Mouse (Mus musculus) midbrain, embryonic 15.5 days (tissue): ENCODE measurements around the gene Dctn2. TPM values are rescaled to one million over a fixed set of nuclear protein-coding genes. Genes with fewer than 3 reads are reported as not detected.
A peak's percentile ranks its signal among the peaks of the same experiment; 100 is the strongest.
"Not testable (repeated sequence)": the region's sequence is repeated elsewhere in the genome, so short reads cannot be mapped to it uniquely, and the experiment has no call there.

ENCODE experiments used
- ATAC-seq: fragments of 200-750 bp; cut with Nextera tagmentation; replicated peaks from 2 replicates; pipeline ENCODE4 v1.8.0; 2017; ENCODE audit warnings: moderate TSS enrichment
- H3K27ac ChIP-seq: fragments of 300-500 bp; sonication (generic); 2 replicates; pipeline ENCODE4 v1.5.1; 2015; ENCODE audit warnings: mild to moderate bottlenecking, inconsistent platforms
- H3K27me3 ChIP-seq: fragments of 300-500 bp; sonication (generic); replicated peaks from 2 replicates; pipeline ENCODE4 v1.6.1; 2015; ENCODE audit warnings: inconsistent platforms
- H3K36me3 ChIP-seq: fragments of 300-500 bp; sonication (generic); replicated peaks from 2 replicates; pipeline ENCODE4 v1.6.1; 2015; ENCODE audit warnings: inconsistent platforms
- H3K4me1 ChIP-seq: fragments of 300-500 bp; sonication (generic); 2 replicates; pipeline ENCODE4 v1.6.1; 2015; ENCODE audit warnings: inconsistent platforms
- H3K4me2 ChIP-seq: fragments of 300-500 bp; sonication (generic); 2 replicates; pipeline ENCODE4 v1.6.1; 2015; ENCODE audit warnings: inconsistent platforms, mild to moderate bottlenecking, moderate library complexity
- H3K4me3 ChIP-seq: fragments of 300-500 bp; sonication (generic); 2 replicates; pipeline ENCODE4 v1.5.1; 2015; ENCODE audit warnings: mild to moderate bottlenecking, inconsistent platforms
- H3K9ac ChIP-seq: fragments of 300-500 bp; sonication (generic); 2 replicates; pipeline ENCODE4 v1.6.1; 2015; ENCODE audit warnings: mild to moderate bottlenecking, inconsistent platforms
- H3K9me3 ChIP-seq: fragments of 300-500 bp; sonication (generic); 2 replicates; pipeline ENCODE4 v1.6.1; 2016; ENCODE audit warnings: inconsistent platforms
- WGBS: fragments of 180-500 bp; shearing (Covaris S2); methylation state at CpG from one replicate; pipeline ENCODE4 v1.1.7; 2015; ENCODE audit warnings: mixed read lengths; 5-methylcytosine and 5-hydroxymethylcytosine counted together
- polyA plus RNA-seq: library from polyadenylated mRNA; unstranded; fragments of >200 nt; fragmentation: Nextera tagmentation; extraction: Ambion mirVana; gene quantifications from 2 replicates; pipeline ENCODE4 v1.2.1, GENCODE M21; 2015

Gene Dctn2
- polyA plus RNA-seq, 1 experiment from 2014 or later, result 355 TPM

DNA sequence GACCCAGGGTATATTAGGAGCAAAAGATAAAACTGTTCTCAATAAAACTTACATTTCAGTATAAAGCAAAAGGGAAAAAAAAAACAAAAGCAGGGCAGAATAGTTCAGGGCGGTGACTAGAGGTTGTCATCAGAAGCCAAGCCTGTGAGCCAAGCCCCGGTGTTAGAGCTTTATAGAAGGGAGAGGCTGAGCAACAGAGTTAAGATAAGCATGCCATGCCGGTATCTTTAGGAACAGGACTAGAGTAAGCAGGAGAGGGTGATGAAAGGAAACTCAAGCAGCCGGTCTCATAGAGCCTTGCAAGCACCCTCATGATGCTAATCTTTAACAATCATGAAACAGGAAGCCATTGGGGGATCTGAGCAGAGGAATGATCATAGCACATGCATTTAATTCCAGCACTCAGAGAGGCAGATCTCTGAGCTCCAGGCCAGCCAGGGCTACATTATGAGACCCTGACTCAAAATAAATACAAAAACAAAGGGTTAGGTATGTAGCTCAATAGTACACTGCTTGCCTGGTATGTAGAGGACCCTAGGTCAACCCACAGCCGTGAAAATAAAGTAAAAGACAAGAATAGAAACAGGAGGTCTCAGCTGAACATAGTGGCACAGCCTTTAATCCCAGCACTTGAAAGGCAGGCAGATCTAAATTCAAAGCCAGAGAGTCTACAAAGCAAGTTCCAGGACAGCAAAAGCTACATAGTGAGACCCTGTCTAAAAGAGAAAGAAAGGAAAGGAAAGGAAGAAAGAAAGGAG is 25.9 kb downstream of the Dctn2 start:
- 38% methylated on average over 5 of the region's 5 CpGs for WGBS
- ATAC-seq, result no peak
- Histone ChIP-seq H3K9ac (peak overlapping the region; percentile 69; the same call in 1 of the 2 replicates), H3K4me1 (peaks cover 43% of the 10 kb centered on the region), H3K36me3 (peaks cover 31% of the 10 kb centered on the region), H3K4me2 (peak overlapping the region; percentile 87), H3K27me3 (no peaks in the 10 kb centered on the region), H3K9me3 (no peaks in the 10 kb centered on the region), H3K27ac (peak overlapping the region; percentile 91; the same call in 1 of the 2 replicates), H3K4me3 (peak overlapping the region; percentile 56)

DNA sequence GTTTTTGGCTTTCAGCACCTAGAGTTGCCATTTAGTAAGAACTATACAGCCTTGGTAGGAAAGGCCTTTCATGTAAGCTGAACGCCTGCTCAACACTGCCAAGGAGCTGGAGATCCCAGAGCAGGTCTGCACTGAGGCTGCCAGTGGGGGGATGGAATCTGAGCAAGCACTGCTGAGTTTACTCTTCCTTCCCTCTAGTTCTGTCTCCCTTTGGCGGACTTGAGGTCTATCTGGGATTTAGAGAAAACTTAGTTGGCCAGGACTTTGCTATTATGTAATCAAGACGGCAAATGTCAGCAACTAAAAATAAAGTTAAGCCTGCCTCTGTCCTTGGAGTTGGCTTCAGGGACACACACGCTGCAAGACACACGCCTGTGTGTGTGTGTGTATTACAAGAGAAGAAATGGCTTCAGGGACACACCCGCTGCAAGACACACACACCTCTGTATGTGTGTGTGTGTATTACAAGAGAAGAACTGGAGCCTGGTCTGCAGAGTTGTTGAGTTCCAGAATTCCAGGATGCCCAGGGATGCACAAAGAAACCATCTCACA is 26.9 kb downstream of the Dctn2 start:
- H3K4me2 ChIP-seq, result no peak overlapping the region
- H3K27ac ChIP-seq, result no peak overlapping the region
- H3K4me3 ChIP-seq, result no peak overlapping the region
- H3K9ac ChIP-seq, result no peak overlapping the region
- WGBS, result 87% methylated on average over 6 of the region's 6 CpGs
- H3K9me3 ChIP-seq, result no peaks in the 10 kb centered on the region
- peaks cover 41% of the 10 kb centered on the region for H3K36me3 ChIP-seq
- ATAC-seq, result no peak
- peaks cover 33% of the 10 kb centered on the region for H3K4me1 ChIP-seq
- no peaks in the 10 kb centered on the region for H3K27me3 ChIP-seq

DNA sequence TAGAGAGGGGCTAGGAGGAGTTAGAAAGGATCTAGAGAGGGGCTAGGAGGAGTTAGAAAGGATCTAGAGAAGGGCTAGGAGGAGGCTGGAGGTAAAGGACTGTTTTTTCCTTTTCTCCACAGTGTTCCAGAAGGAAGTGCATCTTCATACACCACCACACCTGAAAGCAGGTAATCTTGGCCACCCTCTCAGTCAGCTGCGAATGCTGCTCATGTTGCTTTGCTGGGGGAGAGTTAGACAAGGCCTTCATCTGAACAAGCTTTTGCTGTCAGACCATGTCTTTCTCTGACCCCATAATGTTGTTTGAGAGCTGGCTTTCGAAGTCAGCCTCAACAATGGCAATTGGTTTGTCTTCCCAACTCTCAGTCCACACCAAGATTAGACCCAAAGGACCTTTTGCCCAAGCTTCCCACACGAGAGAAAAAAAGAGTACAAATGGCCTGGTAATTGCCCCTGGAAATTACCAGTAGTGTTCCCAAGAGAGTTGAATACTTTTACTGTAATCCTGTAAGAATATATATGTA is 27.5 kb downstream of the Dctn2 start:
- no peak for ATAC-seq
- Histone ChIP-seq H3K4me3 (no peak overlapping the region), H3K27me3 (no peaks in the 10 kb centered on the region), H3K4me2 (no peak overlapping the region), H3K36me3 (peaks cover 43% of the 10 kb centered on the region), H3K4me1 (peaks cover 31% of the 10 kb centered on the region), H3K9ac (no peak overlapping the region), H3K27ac (no peak overlapping the region), H3K9me3 (no peaks in the 10 kb centered on the region)
- 91% methylated on average over 3 of the region's 3 CpGs for WGBS

DNA sequence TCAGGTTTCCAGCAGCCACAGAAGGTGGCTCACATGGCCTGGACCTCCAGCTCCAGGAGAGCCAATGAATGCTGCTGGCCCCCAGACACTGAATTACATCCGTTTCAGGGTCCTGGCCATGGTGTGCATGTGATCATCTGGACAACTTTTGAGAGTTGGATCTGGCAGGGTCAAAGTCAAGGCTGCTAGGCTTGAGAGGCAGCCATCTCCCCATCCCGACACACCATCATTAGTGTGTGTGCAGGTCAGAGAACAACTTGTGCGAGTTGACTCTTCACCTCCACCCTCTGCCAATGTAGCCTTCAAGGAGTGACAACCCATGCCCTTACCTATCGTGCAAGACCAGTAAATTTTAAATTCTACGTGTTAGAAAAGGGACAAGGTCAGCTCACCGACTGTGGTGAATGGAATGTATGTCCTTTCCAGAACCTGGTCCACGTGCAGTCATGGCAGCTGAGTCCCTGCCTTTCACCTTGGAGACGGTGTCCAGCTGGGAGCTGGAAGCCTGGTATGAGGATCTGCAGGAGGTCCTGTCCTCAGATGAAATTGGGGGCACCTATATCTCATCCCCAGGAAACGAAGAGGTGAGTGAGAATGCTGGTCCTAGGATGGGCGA is 28.8 kb downstream of the Dctn2 start:
- no peak overlapping the region for H3K27ac ChIP-seq
- no peaks in the 10 kb centered on the region for H3K9me3 ChIP-seq
- H3K4me1 ChIP-seq, result peaks cover 21% of the 10 kb centered on the region
- no peak overlapping the region for H3K4me3 ChIP-seq
- 95% methylated on average over 10 of the region's 10 CpGs for WGBS
- no peaks in the 10 kb centered on the region for H3K27me3 ChIP-seq
- no peak overlapping the region for H3K9ac ChIP-seq
- H3K4me2 ChIP-seq, result no peak overlapping the region
- ATAC-seq, result no peak
- peaks cover 52% of the 10 kb centered on the region for H3K36me3 ChIP-seq

DNA sequence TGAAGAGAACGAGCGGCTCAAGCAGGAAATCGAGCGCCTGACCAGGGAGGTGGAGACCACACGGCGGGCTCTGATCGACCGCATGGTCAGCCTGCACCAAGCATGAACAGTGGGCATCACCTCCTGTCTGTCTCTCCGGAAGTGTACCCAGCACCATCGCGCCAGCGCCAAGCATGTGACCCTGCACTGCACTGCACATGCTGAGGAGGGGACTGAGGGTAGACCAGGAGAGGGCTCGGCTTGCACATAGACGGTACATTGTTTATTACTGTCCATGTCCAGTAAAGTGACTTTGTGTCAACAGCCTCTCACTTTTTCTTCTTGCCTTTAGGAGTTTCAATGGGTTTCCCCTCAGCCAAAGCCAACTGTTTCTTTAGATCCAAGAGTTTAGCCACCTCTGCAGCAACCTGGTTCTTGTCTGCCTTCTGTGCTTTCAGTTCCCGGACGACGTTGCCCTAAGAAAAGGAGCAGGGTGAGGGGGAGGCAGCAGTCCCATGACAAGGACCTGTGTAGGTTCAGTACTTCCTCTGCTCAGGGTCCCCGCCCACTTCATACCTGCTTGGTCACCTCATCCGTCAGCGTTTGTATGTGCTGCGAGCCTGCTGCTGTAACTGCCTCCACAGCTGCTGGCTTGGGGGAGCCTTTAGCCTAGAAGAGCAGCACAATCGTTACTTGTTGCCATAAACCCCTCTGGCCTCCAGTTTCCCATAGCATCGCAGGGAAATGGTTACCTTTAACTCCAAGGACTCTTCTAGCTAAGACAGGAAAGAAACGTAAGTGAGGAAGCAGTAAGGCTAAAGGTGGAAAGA is 30.0 kb downstream of the Dctn2 start:
- WGBS, result 95% methylated on average over 24 of the region's 24 CpGs
- Histone ChIP-seq H3K9me3 (no peaks in the 10 kb centered on the region), H3K9ac (no peak overlapping the region), H3K4me2 (no peak overlapping the region), H3K4me1 (peaks cover 17% of the 10 kb centered on the region), H3K36me3 (peaks cover 59% of the 10 kb centered on the region), H3K27ac (no peak overlapping the region), H3K4me3 (no peak overlapping the region), H3K27me3 (no peaks in the 10 kb centered on the region)
- ATAC-seq, result no peak

DNA sequence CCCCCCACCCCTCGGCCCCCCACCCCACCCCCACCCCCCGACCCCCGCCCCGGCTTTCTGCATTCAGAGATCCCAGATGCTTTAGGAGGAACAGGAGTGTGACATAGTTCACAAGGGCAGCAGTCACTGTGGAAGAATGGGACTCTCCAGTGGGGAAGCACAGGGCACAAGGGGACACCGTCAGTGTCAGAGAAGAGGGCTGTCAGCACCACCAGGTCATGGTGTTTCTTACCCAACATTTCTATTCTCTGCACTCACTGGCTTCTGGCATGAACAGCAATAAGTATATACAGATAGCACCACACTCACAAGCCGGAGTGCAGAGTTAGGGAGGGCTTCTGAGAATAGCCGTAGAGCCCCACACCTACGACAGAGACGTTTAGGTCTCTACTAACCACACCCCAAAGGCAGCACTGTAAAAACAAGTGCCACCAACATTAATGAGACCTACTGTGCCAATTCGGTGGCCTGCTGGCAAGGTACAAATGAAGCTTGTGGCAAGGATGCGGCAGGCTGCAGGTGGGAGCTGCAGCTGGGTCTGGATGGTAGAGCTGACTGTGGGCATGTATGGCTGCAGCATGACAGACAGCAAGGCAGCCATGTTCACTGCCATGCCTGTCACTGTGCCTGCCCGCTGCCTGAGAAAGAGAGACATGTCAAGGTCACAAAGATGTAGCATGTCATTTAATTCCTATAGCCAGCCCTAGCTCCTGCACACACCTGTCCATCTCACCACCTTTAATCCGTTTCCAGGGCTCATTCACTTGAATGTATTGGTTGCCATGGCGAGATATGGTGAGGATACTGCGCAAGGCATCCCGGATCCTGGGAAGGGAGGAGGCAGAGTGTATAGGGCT is 31.1 kb downstream of the Dctn2 start:
- ATAC-seq, result no peak
- no peaks in the 10 kb centered on the region for H3K27me3 ChIP-seq
- H3K36me3 ChIP-seq, result peaks cover 68% of the 10 kb centered on the region
- H3K4me2 ChIP-seq, result no peak overlapping the region
- H3K9ac ChIP-seq, result no peak overlapping the region
- 93% methylated on average over 16 of the region's 16 CpGs for WGBS
- H3K27ac ChIP-seq, result no peak overlapping the region
- H3K4me3 ChIP-seq, result no peak overlapping the region
- H3K4me1 ChIP-seq, result peaks cover 7% of the 10 kb centered on the region
- no peaks in the 10 kb centered on the region for H3K9me3 ChIP-seq

DNA sequence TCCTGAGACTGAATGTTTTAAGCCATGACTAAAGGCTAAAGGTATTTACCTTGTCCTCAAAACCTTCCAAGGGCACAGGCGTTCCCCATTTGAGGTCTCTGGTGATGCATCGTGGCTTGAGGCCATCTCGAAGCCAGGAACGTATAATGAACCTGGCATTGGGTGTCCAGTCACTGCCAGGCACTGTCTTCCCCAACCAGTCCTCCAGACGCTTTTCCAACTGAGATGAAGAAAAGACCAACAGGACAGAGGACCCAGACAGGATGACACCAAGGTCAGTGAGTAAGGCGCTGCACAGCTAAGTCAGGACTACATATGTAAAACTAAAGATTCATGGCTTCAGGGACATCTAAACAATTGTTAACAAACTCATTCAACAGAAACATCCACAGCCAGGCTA is 34.2 kb downstream of the Dctn2 start:
- Histone ChIP-seq H3K4me2 (no peak overlapping the region), H3K36me3 (peaks cover 77% of the 10 kb centered on the region), H3K4me1 (no peaks in the 10 kb centered on the region), H3K4me3 (no peak overlapping the region), H3K27me3 (no peaks in the 10 kb centered on the region), H3K9ac (no peak overlapping the region), H3K27ac (no peak overlapping the region), H3K9me3 (no peaks in the 10 kb centered on the region)
- no peak for ATAC-seq
- WGBS, result 95% methylated on average over 6 of the region's 6 CpGs

DNA sequence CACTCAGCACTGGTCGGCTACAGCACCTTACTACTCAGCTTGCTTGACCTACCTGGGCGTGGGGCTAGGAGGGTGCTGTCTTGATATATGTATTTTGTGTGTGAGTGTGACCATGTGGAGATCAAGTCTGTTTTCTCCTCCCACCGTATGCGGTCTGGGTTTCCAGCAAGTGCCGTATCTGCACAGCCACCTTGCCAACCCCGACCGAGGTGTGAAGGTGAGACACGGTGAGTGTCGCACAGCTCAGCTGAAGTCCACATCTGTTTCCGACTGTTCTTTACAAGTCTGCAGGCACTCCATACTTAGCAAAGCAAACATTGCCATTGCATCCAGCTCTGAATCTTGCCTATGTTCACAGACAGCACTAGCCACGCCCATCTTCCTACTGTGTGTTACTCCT is 37.0 kb downstream of the Dctn2 start:
- peaks cover 75% of the 10 kb centered on the region for H3K36me3 ChIP-seq
- ATAC-seq, result no peak
- H3K27me3 ChIP-seq, result no peaks in the 10 kb centered on the region
- H3K4me3 ChIP-seq, result no peak overlapping the region
- H3K9ac ChIP-seq, result no peak overlapping the region
- no peak overlapping the region for H3K27ac ChIP-seq
- no peaks in the 10 kb centered on the region for H3K9me3 ChIP-seq
- H3K4me2 ChIP-seq, result no peak overlapping the region
- 96% methylated on average over 11 of the region's 11 CpGs for WGBS
- no peaks in the 10 kb centered on the region for H3K4me1 ChIP-seq

DNA sequence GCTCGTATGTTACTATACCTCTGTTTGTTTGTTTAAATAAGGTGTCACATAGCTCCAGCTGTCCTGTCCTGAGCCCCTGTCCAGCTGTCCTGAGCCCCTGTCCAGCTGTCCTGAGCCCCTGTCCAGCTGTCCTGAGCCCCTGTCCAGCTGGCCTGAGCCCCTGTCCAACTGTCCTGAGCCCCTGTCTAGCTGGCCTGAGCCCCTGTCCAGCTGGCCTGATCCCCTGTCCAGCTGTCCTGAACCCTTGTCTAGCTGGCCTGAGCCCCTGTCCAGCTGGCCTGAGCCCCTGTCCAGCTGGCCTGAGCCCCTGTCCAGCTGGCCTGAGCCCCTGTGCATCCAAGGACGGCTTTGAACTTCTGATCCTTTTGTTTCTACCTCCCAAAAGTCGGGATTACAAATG is 43.0 kb downstream of the Dctn2 start:
- H3K27ac ChIP-seq, H3K4me2 ChIP-seq, H3K27me3 ChIP-seq, ATAC-seq, H3K4me3 ChIP-seq, H3K9ac ChIP-seq, H3K9me3 ChIP-seq: not testable (repeated sequence)
- WGBS, result 87% methylated on average over 3 of the region's 3 CpGs
- peaks cover 20% of the 10 kb centered on the region for H3K4me1 ChIP-seq
- H3K36me3 ChIP-seq, result peaks cover 43% of the 10 kb centered on the region

DNA sequence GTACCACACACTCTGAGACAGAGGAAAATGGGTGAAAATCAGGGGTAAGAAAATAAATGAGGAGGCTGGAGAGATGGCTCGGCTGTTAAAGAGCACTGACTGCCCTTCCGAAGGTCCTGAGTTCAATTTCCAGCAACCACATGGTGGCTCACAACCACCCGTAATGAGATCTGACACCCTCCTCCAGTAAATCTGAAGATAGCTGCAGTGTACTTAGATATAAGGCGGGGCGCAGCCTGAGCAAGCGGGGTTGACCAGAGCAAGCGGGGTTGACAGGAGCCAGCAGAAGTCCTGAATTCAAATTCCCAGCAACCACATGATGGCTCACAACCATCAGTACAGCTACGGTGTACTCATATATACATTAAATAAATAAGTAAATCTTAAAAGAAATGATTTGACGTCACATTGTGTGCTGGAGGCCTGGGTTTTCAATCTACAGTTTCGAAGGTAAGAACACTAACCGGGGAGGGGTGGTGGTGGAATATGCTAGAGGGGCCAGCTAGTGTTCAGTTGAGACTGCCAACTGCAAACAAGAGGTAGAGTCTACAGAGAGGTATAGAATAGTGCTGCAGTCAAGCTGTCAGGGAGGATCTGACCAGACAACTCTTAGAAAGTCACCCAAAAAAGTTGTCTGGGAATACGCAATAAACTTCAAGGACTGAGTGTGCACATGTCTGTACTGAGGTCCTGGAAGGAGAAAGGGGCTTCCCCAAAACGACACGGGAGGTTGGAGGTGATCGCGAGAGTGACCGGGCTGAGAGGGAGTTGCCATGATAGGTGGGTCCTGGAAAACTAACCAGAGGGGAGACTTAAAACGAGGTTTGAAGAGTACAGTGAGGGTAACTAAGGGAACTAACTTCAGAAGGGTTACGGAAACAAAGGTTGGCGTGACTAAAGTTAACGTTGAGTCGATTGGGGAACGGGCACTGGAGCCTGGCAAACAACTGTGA is 44.6 kb downstream of the Dctn2 start:
- H3K4me1 ChIP-seq, result peaks cover 20% of the 10 kb centered on the region
- WGBS, result 38% methylated on average over 23 of the region's 23 CpGs
- H3K4me2 ChIP-seq, result peak overlapping the region; percentile 88
- peak overlapping the region; percentile 87 for H3K9ac ChIP-seq
- peak overlapping the region; percentile 85 for H3K27ac ChIP-seq
- peak overlapping the region; percentile 73 for H3K4me3 ChIP-seq
- H3K27me3 ChIP-seq, result no peaks in the 10 kb centered on the region
- peaks cover 27% of the 10 kb centered on the region for H3K36me3 ChIP-seq
- no peaks in the 10 kb centered on the region for H3K9me3 ChIP-seq
- ATAC-seq, result peak; percentile 59
